Mouse (Mus musculus): Measurements from ENCODE around the gene Ndufaf8. TPM values are rescaled to one million over a fixed set of nuclear protein-coding genes. Genes with fewer than 3 reads are reported as not detected.
A peak's percentile ranks its signal among the peaks of the same experiment; 100 is the strongest.

Gene Ndufaf8
- polyA plus RNA-seq, 1 experiment, result 56.7 TPM

DNA sequence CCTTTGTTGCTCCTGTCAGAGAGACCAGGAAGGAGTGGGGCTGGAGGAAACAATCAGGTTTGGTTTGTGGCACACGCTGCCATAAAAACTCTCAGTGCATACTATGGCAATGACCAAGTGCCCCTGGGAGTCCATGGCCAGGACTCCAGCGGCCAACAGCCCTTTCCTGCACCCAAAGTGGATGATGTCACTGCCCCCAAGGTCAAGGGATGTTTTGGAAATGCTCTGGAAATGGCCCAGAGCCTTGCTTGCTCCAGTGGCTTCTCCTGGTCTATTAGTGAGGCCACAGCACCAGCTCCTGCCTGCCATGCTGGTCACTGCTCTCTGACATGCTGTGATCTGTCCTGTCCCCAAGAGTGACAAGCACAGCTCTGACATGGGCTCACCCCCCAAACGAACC is 22.5 kb upstream of the Ndufaf8 start:
- Histone ChIP-seq H3K36me3 (ENCODE audit: control insufficient read depth, insufficient read depth) (no peaks in the 10 kb centered on the region), H3ac (ENCODE audit: control insufficient read depth, insufficient read length) (no peak overlapping the region), H3K4me3 (no peak overlapping the region), H3K4me2 (ENCODE audit: low read depth) (no peak overlapping the region), H3K79me2 (ENCODE audit: control insufficient read depth, insufficient read depth) (no peaks in the 10 kb centered on the region), H3K27me3 (ENCODE audit: control insufficient read depth, insufficient read depth, insufficient read length) (no peaks in the 10 kb centered on the region)
- no peak for TF ChIP-seq MYOD1 (IDR thresholded peaks at IDR 0.05; ENCODE audit: control insufficient read depth in 1 of 3, insufficient read length in 2 of 3, low read depth in 2 of 3)
- no peak for TF ChIP-seq REST (IDR thresholded peaks at IDR 0.05; ENCODE audit: insufficient read depth, insufficient read length)
- TF ChIP-seq MAX (IDR thresholded peaks at IDR 0.05; ENCODE audit: low read depth), result no peak
- TF ChIP-seq POLR2A (IDR thresholded peaks at IDR 0.05; ENCODE audit: insufficient read length, low read depth), result no peak
- no peak for TF ChIP-seq E2F4 (IDR thresholded peaks at IDR 0.05; ENCODE audit: insufficient read depth)
- no peak for TF ChIP-seq TCF12 (IDR thresholded peaks at IDR 0.05; ENCODE audit: insufficient read depth, poor library complexity, severe bottlenecking)
- TF ChIP-seq CEBPB (IDR thresholded peaks at IDR 0.05; ENCODE audit: insufficient read depth, poor library complexity, severe bottlenecking), result no peak
- no peak for TF ChIP-seq USF1 (IDR thresholded peaks at IDR 0.05; ENCODE audit: low read depth)

GRCm38 (mm10) chr11:120080282-120080681 is 18.4 kb upstream of the Ndufaf8 start:
- Histone ChIP-seq H3K36me3 (ENCODE audit: control insufficient read depth, insufficient read depth) (no peaks in the 10 kb centered on the region), H3K79me2 (ENCODE audit: control insufficient read depth, insufficient read depth) (no peaks in the 10 kb centered on the region), H3K4me3 (no peak overlapping the region), H3K27me3 (ENCODE audit: control insufficient read depth, insufficient read depth, insufficient read length) (no peaks in the 10 kb centered on the region), H3ac (ENCODE audit: control insufficient read depth, insufficient read length) (no peak overlapping the region), H3K4me2 (ENCODE audit: low read depth) (no peak overlapping the region)
- TF ChIP-seq SRF (IDR thresholded peaks at IDR 0.05; ENCODE audit: control insufficient read depth, insufficient read length, low read depth) (no peak), CEBPB (IDR thresholded peaks at IDR 0.05; ENCODE audit: insufficient read depth, poor library complexity, severe bottlenecking) (no peak), USF1 (IDR thresholded peaks at IDR 0.05; ENCODE audit: low read depth) (no peak), MAX (IDR thresholded peaks at IDR 0.05; ENCODE audit: low read depth) (no peak), POLR2A (IDR thresholded peaks at IDR 0.05; ENCODE audit: insufficient read length, low read depth) (no peak), TCF12 (IDR thresholded peaks at IDR 0.05; ENCODE audit: insufficient read depth, poor library complexity, severe bottlenecking) (no peak), MYOD1 (IDR thresholded peaks at IDR 0.05; ENCODE audit: control insufficient read depth in 1 of 3, insufficient read length in 2 of 3, low read depth in 2 of 3) (no peak), MYOG (IDR thresholded peaks at IDR 0.05; ENCODE audit: control insufficient read depth in 1 of 3, insufficient read depth in 1 of 3, insufficient read length in 2 of 3, low read depth in 2 of 3) (no peak), TCF3 (IDR thresholded peaks at IDR 0.05; ENCODE audit: insufficient read length, low read depth) (no peak), POLR2AphosphoS2 (IDR thresholded peaks at IDR 0.05; ENCODE audit: insufficient read length, low read depth) (no peak), E2F4 (IDR thresholded peaks at IDR 0.05; ENCODE audit: insufficient read depth) (no peak), REST (IDR thresholded peaks at IDR 0.05; ENCODE audit: insufficient read depth, insufficient read length) (no peak)

GRCm38 (mm10) chr11:120085891-120086627 is 12.7 kb upstream of the Ndufaf8 start:
- Histone ChIP-seq H3K27me3 (ENCODE audit: control insufficient read depth, insufficient read depth, insufficient read length) (no peaks in the 10 kb centered on the region), H3K4me2 (ENCODE audit: low read depth) (peak overlapping the region; percentile 82), H3K36me3 (ENCODE audit: control insufficient read depth, insufficient read depth) (no peaks in the 10 kb centered on the region), H3ac (ENCODE audit: control insufficient read depth, insufficient read length) (peak overlapping the region; percentile 45), H3K79me2 (ENCODE audit: control insufficient read depth, insufficient read depth) (no peaks in the 10 kb centered on the region), H3K4me3 (peak overlapping the region; percentile 18)
- no peak for TF ChIP-seq POLR2A (IDR thresholded peaks at IDR 0.05; ENCODE audit: insufficient read length, low read depth)
- TF ChIP-seq POLR2AphosphoS2 (IDR thresholded peaks at IDR 0.05; ENCODE audit: insufficient read length, low read depth), result no peak
- no peak for TF ChIP-seq REST (IDR thresholded peaks at IDR 0.05; ENCODE audit: insufficient read depth, insufficient read length)
- TF ChIP-seq E2F4 (IDR thresholded peaks at IDR 0.05; ENCODE audit: insufficient read depth), result no peak
- TF ChIP-seq MYOG (IDR thresholded peaks at IDR 0.05; ENCODE audit: control insufficient read depth in 1 of 3, insufficient read depth in 1 of 3, insufficient read length in 2 of 3, low read depth in 2 of 3), result peak in 1 of 3 experiments; percentile 54
- no peak for TF ChIP-seq MAX (IDR thresholded peaks at IDR 0.05; ENCODE audit: low read depth)
- TF ChIP-seq TCF3 (IDR thresholded peaks at IDR 0.05; ENCODE audit: insufficient read length, low read depth), result no peak
- peak in 1 of 3 experiments; percentile 26 for TF ChIP-seq MYOD1 (IDR thresholded peaks at IDR 0.05; ENCODE audit: control insufficient read depth in 1 of 3, insufficient read length in 2 of 3, low read depth in 2 of 3)
- no peak for TF ChIP-seq CEBPB (IDR thresholded peaks at IDR 0.05; ENCODE audit: insufficient read depth, poor library complexity, severe bottlenecking)

DNA sequence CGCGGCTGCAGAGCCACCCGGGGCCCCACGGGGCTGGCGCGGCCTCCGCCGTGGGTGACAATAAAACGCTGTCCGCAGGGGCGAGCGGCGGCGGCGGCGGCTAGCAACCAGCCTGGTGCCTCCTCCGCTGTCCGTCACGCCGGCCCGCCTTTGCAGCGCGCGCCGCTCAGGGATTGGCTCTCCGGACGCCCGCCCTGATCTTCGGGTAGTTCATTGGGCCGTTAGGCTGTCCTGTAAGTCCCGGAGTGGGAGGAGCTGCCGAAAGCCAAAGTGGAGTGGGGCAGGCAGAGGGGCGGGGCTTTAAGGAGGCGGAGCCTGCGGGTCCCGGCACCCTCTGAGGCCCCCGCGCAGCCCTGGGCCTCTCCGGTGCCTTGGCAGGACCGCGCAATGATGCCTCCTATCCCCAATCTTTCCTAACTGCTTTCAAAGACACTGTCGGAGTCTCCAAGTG is 12.0 kb upstream of the Ndufaf8 start, which contains the start of gene Cep131:
TSS of gene Cep131 (minus strand) at position 126 of the 451 bp plus-strand sequence.
- H3K4me2 ChIP-seq (ENCODE audit: low read depth), result peak within 1 kb of the TSS; percentile 82
- TF ChIP-seq SRF (IDR thresholded peaks at IDR 0.05; ENCODE audit: control insufficient read depth, insufficient read length, low read depth) (no peak), E2F4 (IDR thresholded peaks at IDR 0.05; ENCODE audit: insufficient read depth) (peak; percentile 36), POLR2AphosphoS2 (IDR thresholded peaks at IDR 0.05; ENCODE audit: insufficient read length, low read depth) (peak; percentile 68), MYOD1 (IDR thresholded peaks at IDR 0.05; ENCODE audit: control insufficient read depth in 1 of 3, insufficient read length in 2 of 3, low read depth in 2 of 3) (no peak), MYOG (IDR thresholded peaks at IDR 0.05; ENCODE audit: control insufficient read depth in 1 of 3, insufficient read depth in 1 of 3, insufficient read length in 2 of 3, low read depth in 2 of 3) (no peak), POLR2A (IDR thresholded peaks at IDR 0.05; ENCODE audit: insufficient read length, low read depth) (peak; percentile 77), TCF3 (IDR thresholded peaks at IDR 0.05; ENCODE audit: insufficient read length, low read depth) (no peak)
- H3K36me3 ChIP-seq (ENCODE audit: control insufficient read depth, insufficient read depth), result no peaks in the 10 kb centered on the region
- H3ac ChIP-seq (ENCODE audit: control insufficient read depth, insufficient read length), result peak within 1 kb of the TSS; percentile 45
- H3K79me2 ChIP-seq (ENCODE audit: control insufficient read depth, insufficient read depth), result no peaks in the 10 kb centered on the region
- H3K4me3 ChIP-seq, result peak within 1 kb of the TSS; percentile 18
- H3K27me3 ChIP-seq (ENCODE audit: control insufficient read depth, insufficient read depth, insufficient read length), result no peaks in the 10 kb centered on the region
